Mouse (Mus musculus): ENCODE data around the gene Milr1.

GRCm38 (mm10) chr11:106817808-106818207 lies 66.8 kb downstream of the Milr1 start:
- TF ChIP-seq POLR2A (IDR thresholded peaks at IDR 0.05; ENCODE audit: low read depth, low read length), result no peak
- no peak for TF ChIP-seq CTCF (conservative IDR thresholded peaks at IDR 0.05; ENCODE audit: insufficient read depth, insufficient read length, low read depth, low read length)

Data from kidney, adult 2 months (tissue).